Mouse (Mus musculus): Measurements from ENCODE around the gene Irf2bp2. TPM values are rescaled to one million over a fixed set of nuclear protein-coding genes. Genes with fewer than 3 reads are reported as not detected.

Gene Irf2bp2
- polyA plus RNA-seq, 1 experiment from 2014 or later = 9.3 TPM

DNA sequence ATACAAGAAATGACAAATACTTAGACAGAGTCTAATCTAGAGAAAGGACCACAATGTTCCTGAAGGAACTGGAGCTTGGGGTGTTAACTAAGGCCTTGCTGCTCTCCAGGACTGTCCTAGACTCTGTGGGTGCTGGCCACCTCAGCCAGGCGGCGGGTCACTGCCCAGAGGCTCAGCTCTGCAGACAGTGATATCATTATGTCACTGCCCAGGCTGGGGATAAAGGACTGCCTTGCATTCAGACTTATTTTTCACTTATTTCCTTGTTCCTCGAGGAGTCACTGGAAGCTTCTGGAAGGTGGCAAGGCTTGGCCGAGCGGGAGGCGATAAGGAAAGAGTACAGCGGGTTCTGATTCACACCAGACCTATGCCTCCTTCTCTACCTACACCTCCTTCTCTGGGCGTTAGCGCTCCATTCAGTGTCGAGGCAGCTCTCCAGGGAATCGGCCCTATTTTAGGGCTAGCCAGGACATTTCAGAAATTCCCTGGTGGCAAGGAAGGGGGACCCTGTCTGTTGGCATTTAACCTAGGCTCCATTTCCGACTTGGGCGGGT lies 35.3 kb downstream of the Irf2bp2 start:
- DNase-seq = no peak
- H3K9me3 ChIP-seq (ENCODE audit: low read depth, low read length) = no peaks in the 10 kb centered on the region
- H3K4me2 ChIP-seq = no peak overlapping the region
- no peaks in the 10 kb centered on the region for H3K4me1 ChIP-seq (ENCODE audit: insufficient read depth)
- H3K27me3 ChIP-seq (ENCODE audit: insufficient read depth, low read length) = no peaks in the 10 kb centered on the region
- ATAC-seq (ENCODE audit: insufficient read depth) = no peak
- no peak overlapping the region for H3K9ac ChIP-seq
- no peak overlapping the region for H3K27ac ChIP-seq (ENCODE audit: low read depth)
- WGBS = 88% methylated on average over 13 of the region's 13 CpGs
- no peak overlapping the region for H3K4me3 ChIP-seq (ENCODE audit: low read depth, low read length)
- no peaks in the 10 kb centered on the region for H3K36me3 ChIP-seq (ENCODE audit: insufficient read depth)
- no peak for TF ChIP-seq CTCF (IDR thresholded peaks at IDR 0.05; ENCODE audit: low read depth)

DNA sequence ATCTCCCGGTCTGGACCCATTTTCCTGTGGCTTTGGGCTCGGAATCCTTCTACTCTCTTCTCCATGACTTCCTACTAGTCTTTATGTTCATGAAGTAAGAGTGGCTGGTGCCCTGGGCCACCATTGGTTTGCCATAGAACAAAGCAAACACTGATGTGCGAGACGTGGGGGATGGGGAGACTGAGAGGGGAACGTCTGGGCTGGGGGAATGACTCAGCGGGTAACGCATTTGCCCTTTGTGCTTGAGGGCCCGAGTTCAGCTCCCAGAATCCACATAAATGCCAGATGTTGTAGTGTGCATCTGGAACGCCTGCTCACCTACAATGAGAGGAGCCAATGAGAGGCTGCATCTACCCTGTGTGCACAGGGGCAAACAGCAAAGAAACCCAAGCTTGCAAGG lies 36.4 kb downstream of the Irf2bp2 start:
- no peak overlapping the region for H3K4me3 ChIP-seq (ENCODE audit: low read depth, low read length)
- H3K9me3 ChIP-seq (ENCODE audit: low read depth, low read length) = no peaks in the 10 kb centered on the region
- no peaks in the 10 kb centered on the region for H3K27me3 ChIP-seq (ENCODE audit: insufficient read depth, low read length)
- 39% methylated on average over 9 of the region's 9 CpGs for WGBS
- no peak for TF ChIP-seq CTCF (IDR thresholded peaks at IDR 0.05; ENCODE audit: low read depth)
- 0 out of 2 replicates have a peak overlapping the region, but pooled peaks have one; percentile 16 for H3K27ac ChIP-seq (ENCODE audit: low read depth)
- H3K4me2 ChIP-seq = no peak overlapping the region
- H3K4me1 ChIP-seq (ENCODE audit: insufficient read depth) = no peaks in the 10 kb centered on the region
- no peaks in the 10 kb centered on the region for H3K36me3 ChIP-seq (ENCODE audit: insufficient read depth)
- ATAC-seq (ENCODE audit: insufficient read depth) = no peak; the same call in 1 of the 2 replicates
- DNase-seq = peak; percentile 36
- H3K9ac ChIP-seq = no peak overlapping the region

DNA sequence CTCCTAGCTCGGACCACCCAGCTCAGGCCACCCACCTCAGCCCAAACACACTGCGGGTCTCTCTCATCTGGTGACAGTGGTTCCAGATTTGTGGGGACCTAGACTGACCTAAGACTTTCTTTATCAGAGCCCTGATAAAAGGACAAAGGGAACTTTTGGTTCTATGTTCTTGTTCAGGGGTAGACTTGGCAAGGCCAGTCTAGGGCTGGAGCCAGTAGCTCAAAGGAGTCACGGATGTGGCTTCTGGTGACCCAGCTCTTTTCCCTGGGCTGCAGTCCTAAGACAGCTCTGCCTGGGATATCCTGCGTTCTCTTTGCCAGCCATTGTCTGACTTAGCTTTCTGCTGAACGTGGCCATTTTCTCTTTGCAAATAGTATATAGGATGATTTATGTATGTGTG lies 37.1 kb downstream of the Irf2bp2 start:
- Histone ChIP-seq H3K4me2 (no peak overlapping the region), H3K9ac (no peak overlapping the region), H3K27me3 (ENCODE audit: insufficient read depth, low read length) (no peaks in the 10 kb centered on the region), H3K4me1 (ENCODE audit: insufficient read depth) (no peaks in the 10 kb centered on the region), H3K27ac (ENCODE audit: low read depth) (no peak overlapping the region), H3K36me3 (ENCODE audit: insufficient read depth) (no peaks in the 10 kb centered on the region), H3K9me3 (ENCODE audit: low read depth, low read length) (no peaks in the 10 kb centered on the region), H3K4me3 (ENCODE audit: low read depth, low read length) (no peak overlapping the region)
- ATAC-seq (ENCODE audit: insufficient read depth) (no peak), DNase-seq (no peak)
- 81% methylated on average over 5 of the region's 5 CpGs for WGBS
- no peak for TF ChIP-seq CTCF (IDR thresholded peaks at IDR 0.05; ENCODE audit: low read depth)

DNA sequence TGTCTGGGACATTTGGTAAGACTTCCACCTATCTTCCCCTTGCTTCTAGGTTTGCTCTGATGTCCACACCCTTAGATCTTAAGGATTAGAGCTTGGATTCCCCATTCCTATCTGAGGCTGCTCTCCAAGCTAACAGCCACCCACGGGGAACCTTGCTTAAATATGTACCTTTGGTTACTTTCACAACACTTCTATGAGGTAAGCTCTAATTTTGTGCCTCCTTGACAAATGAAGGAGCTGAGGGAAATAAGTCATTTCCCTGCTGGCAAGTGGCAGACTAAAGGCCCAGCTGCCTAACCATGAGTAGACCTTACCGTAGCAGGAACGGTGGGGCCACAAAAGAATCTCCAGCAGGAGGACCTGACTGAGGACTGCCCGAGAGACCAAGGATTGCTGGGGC lies 39.0 kb downstream of the Irf2bp2 start:
- no peak for DNase-seq
- no peak for TF ChIP-seq CTCF (IDR thresholded peaks at IDR 0.05; ENCODE audit: low read depth)

DNA sequence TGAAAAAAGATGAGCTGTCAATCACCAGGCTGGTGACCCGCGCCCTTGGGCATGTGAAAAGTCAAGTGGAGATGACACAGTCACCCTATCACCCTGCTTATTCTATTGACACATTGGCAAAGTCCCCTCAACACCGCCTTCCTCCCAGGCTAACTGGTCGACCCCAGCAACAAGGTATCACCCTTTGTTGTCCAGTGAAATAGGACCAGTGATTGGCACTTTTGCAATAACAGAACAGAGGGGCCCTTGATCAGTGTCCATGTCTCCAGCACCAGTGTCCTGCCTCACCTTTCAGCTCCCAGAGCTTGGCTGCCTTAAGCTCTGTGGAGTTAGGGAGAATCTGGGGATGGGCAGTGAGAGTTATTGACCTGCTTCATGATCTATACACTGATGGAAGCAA lies 41.9 kb downstream of the Irf2bp2 start:
- Histone ChIP-seq H3K9me3 (ENCODE audit: low read depth, low read length) (no peaks in the 10 kb centered on the region), H3K9ac (no peak overlapping the region), H3K27me3 (ENCODE audit: insufficient read depth, low read length) (no peaks in the 10 kb centered on the region), H3K4me2 (no peak overlapping the region), H3K4me1 (ENCODE audit: insufficient read depth) (peaks cover 5% of the 10 kb centered on the region; the same call in 1 of the 2 replicates), H3K27ac (ENCODE audit: low read depth) (no peak overlapping the region), H3K4me3 (ENCODE audit: low read depth, low read length) (no peak overlapping the region), H3K36me3 (ENCODE audit: insufficient read depth) (no peaks in the 10 kb centered on the region)
- no peak for ATAC-seq (ENCODE audit: insufficient read depth)
- no peak for TF ChIP-seq CTCF (IDR thresholded peaks at IDR 0.05; ENCODE audit: low read depth)
- DNase-seq = no peak
- WGBS = 78% methylated on average over 4 of the region's 4 CpGs

More for the DNA sequence above, 39.0 kb downstream of the Irf2bp2 start:
- H3K4me2 ChIP-seq = no peak overlapping the region
- H3K9me3 ChIP-seq (ENCODE audit: low read depth, low read length) = no peaks in the 10 kb centered on the region
- H3K27me3 ChIP-seq (ENCODE audit: insufficient read depth, low read length) = no peaks in the 10 kb centered on the region
- 77% methylated on average over 4 of the region's 4 CpGs for WGBS
- no peak overlapping the region for H3K9ac ChIP-seq
- H3K4me3 ChIP-seq (ENCODE audit: low read depth, low read length) = no peak overlapping the region
- ATAC-seq (ENCODE audit: insufficient read depth) = no peak
- no peaks in the 10 kb centered on the region for H3K36me3 ChIP-seq (ENCODE audit: insufficient read depth)
- H3K27ac ChIP-seq (ENCODE audit: low read depth) = no peak overlapping the region
- no peaks in the 10 kb centered on the region for H3K4me1 ChIP-seq (ENCODE audit: insufficient read depth)

DNA sequence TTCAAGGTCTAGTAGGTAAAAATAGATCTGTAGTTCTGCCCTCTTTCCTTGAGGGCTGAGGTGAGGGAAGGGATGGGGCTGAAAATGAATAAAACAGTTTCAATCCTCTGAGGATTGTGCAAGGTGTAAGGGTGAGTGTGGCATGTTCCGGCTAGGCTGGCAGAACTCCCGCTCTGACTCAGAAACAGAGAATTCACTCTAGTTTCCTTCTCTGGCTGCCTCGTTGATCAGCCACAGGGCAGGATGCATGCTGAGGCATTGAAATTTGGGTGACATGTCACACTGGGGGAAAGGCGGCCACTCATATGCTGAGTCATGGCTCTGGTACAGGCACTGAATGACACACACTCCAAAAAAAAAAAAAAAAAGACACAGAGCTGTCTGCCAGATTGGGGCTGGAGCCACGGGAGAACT lies 42.8 kb downstream of the Irf2bp2 start:
- Histone ChIP-seq H3K27me3 (ENCODE audit: insufficient read depth, low read length) (no peaks in the 10 kb centered on the region), H3K4me2 (no peak overlapping the region), H3K9me3 (ENCODE audit: low read depth, low read length) (no peaks in the 10 kb centered on the region), H3K4me1 (ENCODE audit: insufficient read depth) (peaks cover 5% of the 10 kb centered on the region; the same call in 1 of the 2 replicates), H3K4me3 (ENCODE audit: low read depth, low read length) (no peak overlapping the region), H3K27ac (ENCODE audit: low read depth) (no peak overlapping the region), H3K36me3 (ENCODE audit: insufficient read depth) (no peaks in the 10 kb centered on the region), H3K9ac (no peak overlapping the region)
- ATAC-seq (ENCODE audit: insufficient read depth) (no peak), DNase-seq (no peak)
- WGBS = 60% methylated on average over 5 of the region's 5 CpGs
- TF ChIP-seq CTCF (IDR thresholded peaks at IDR 0.05; ENCODE audit: low read depth) = no peak

DNA sequence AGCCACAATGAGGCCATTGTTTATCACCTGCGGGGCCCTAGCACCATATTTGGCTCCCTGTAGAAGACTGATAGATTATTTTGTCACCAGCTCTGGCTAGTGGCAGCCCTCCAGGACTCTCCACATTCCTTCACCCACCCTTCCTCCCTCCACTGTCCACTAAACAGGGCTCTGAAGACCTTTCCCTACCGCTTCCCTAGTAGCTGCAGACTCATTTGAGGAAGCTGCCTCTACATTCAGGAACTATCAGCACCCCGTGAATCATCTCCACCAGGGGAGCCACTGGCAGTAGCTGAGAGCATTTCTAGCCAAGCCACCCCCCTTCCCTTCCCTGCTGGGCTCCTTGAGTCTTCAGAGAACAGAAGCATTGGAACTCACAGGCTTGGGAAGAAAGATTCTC lies 45.9 kb downstream of the Irf2bp2 start:
- H3K9ac ChIP-seq = no peak overlapping the region
- peak; percentile 43 for TF ChIP-seq CTCF (IDR thresholded peaks at IDR 0.05; ENCODE audit: low read depth)
- ATAC-seq (ENCODE audit: insufficient read depth) = peak; percentile 63
- H3K27ac ChIP-seq (ENCODE audit: low read depth) = 0 out of 2 replicates have a peak overlapping the region, but pooled peaks have one; percentile 15
- no peaks in the 10 kb centered on the region for H3K9me3 ChIP-seq (ENCODE audit: low read depth, low read length)
- no peaks in the 10 kb centered on the region for H3K36me3 ChIP-seq (ENCODE audit: insufficient read depth)
- peak; percentile 73 for DNase-seq
- WGBS = 25% methylated on average over 3 of the region's 3 CpGs
- no peak overlapping the region for H3K4me3 ChIP-seq (ENCODE audit: low read depth, low read length)
- H3K4me1 ChIP-seq (ENCODE audit: insufficient read depth) = peaks cover 5% of the 10 kb centered on the region; the same call in 1 of the 2 replicates
- H3K4me2 ChIP-seq = no peak overlapping the region
- no peaks in the 10 kb centered on the region for H3K27me3 ChIP-seq (ENCODE audit: insufficient read depth, low read length)
